Mouse (Mus musculus) heart, adult 2 months (tissue): ENCODE results near the gene Rps6kb1. TPM values are rescaled to one million over a fixed set of nuclear protein-coding genes. Genes with fewer than 3 reads are reported as not detected.

Source experiments
- DNase-seq, 2 experiments: peaks; one replicate each; pipeline ENCODE4 v3.0.0; 2021
- H3K27ac ChIP-seq: fragments of 200-600 bp; 2 replicates; pipeline ENCODE4 v1.8.1; 2022
- H3K27me3 ChIP-seq: fragments of 200-500 bp; 2 replicates; pipeline ENCODE4 v1.6.1; 2012; ENCODE audit warnings: mild to moderate bottlenecking, low read length, inconsistent platforms, mixed read lengths; ENCODE audit not compliant: control insufficient read depth, insufficient read depth
- H3K36me3 ChIP-seq: fragments of 200-500 bp; 2 replicates; pipeline ENCODE4 v1.6.1; 2012; ENCODE audit warnings: low read length, inconsistent platforms; ENCODE audit not compliant: control insufficient read depth, insufficient read depth
- H3K4me1 ChIP-seq: fragments of 200-500 bp; 2 replicates; pipeline ENCODE4 v1.6.1; 2011; ENCODE audit warnings: low read length; ENCODE audit not compliant: control insufficient read depth, insufficient read depth
- H3K4me3 ChIP-seq: fragments of 200-600 bp; 2 replicates; pipeline ENCODE4 v1.8.1; 2022
- H3K79me2 ChIP-seq: fragments of 200-500 bp; replicated peaks from 2 replicates; pipeline ENCODE4 v1.6.1; 2012; ENCODE audit warnings: mild to moderate bottlenecking, inconsistent platforms, low read length, moderate library complexity, mixed read lengths; ENCODE audit not compliant: control insufficient read depth, insufficient read depth
- H3K9ac ChIP-seq: fragments of 200-500 bp; 2 replicates; pipeline ENCODE4 v1.6.1; 2012; ENCODE audit warnings: low read depth, mild to moderate bottlenecking, control low read depth, inconsistent platforms, low read length, mixed read lengths
- CTCF ChIP-seq: fragments of 200-600 bp; IDR thresholded peaks from 2 replicates; pipeline ENCODE4 v1.8.1; 2022; ENCODE audit warnings: antibody characterized with exemption, mild to moderate bottlenecking, moderate library complexity
- EP300 ChIP-seq: fragments of 200-500 bp; IDR thresholded peaks from 2 replicates; pipeline ENCODE4 v1.6.1; 2011; ENCODE audit warnings: low read depth, low read length, control low read depth; ENCODE audit not compliant: insufficient read depth
- POLR2A ChIP-seq: fragments of 200-500 bp; IDR thresholded peaks from 2 replicates; pipeline ENCODE4 v1.6.1; 2011; ENCODE audit warnings: mild to moderate bottlenecking, low read depth, low read length, control low read depth; ENCODE audit not compliant: insufficient read depth
- WGBS: fragments of 180-500 bp; shearing (Covaris S2); methylation state at CpG from one replicate; pipeline ENCODE4 v1.1.7; 2018; 5-methylcytosine and 5-hydroxymethylcytosine counted together
- intact Hi-C: fragments of 180-260 bp; cut with DNase I; formaldehyde crosslinking; loops from one replicate; pipeline ENCODE4 v1.15.1; 2025
- polyA plus RNA-seq: library from polyadenylated mRNA; depleted of rRNA; stranded (reverse); fragments of >200 nt; gene quantifications from 2 replicates; pipeline ENCODE4 v1.2.3, GENCODE M21; 2012
- total RNA-seq, 2 experiments: library from RNA; stranded (reverse); gene quantifications; 2 replicates each; pipeline ENCODE4 v1.2.3; 2021

Gene Rps6kb1
- total and polyA plus RNA-seq, 3 experiments = 6.4 to 22.4 (median 18.3) TPM

DNA sequence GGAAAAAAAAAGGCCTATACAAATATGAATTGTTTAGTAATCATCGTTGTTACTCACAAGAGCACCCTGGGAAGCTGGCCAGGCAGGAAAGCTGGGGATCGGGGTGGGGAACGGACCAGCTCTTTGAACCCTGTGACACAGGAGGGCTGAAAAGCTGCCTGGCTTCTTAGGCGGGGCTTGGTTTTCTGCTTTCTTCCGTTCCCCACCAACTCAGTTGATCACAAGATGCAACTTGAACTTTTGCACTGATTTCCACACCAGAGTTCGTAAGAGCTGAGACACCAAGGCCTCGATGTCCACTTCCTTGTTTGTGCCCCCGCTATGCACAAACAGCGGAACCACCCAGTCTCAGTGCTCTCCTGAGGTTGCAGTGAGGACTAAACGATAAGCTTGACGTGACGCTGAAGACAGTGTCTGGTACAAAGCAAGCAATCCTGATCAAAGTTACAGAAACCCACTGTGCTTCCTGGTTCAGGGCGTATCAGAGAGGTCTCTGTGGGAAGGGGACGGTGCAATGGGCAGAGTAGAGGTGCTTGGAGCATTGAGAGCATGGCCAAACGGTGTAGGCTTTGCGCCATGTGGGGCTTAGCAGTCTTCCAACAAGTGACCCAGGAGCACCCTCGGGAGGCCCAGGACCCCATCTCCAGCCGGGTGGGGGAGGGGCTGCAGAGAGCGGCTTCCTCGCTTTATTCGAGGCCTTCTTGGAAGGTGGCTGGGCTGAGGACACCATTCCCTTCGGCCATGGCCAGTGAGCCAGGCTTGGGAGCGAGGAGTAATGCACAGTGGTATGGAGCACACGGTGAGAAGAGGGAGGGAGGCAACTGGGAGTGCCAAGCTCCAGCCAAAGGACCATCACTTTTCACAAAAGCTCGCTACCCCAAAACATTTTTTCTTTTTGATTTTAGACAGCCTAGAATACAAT, 34.5 kb upstream of the Rps6kb1 start:
- H3K9ac ChIP-seq = 0 out of 2 replicates have a peak overlapping the region, but pooled peaks have one; percentile 15
- 45% methylated on average over 25 of the region's 25 CpGs for WGBS

DNA sequence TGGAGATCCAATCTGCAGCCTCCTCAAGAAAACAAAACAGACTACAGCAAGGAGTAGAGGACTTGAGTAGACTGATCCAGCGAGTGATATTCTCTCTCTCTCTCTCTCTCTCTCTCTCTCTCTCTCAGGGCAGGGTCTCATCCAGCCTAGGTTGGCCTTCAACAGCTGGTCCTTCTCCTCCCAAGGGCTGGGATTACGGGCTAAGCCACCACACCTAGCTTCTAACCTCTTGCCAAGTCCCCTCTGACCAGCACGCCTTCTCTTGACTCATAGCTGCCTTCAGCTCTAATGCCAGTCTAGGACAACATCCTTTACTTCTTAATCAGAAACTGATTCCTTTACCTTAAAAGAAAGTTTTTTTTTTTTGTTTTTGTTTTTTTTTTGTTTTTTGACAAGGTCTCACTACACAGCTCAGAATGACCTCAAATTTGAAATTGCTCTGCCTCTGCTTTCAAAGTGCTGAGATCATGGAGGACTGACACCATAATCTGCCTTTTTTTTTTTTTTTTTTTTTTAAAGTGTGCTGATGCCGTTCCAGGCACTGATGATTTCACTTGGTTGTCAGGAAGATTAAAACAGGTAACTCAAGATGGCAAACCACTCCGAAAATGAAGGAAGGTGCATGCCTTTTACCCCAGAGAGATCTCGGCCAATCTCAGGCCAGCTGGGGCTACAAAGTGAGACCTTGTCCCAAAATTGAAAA, 33.7 kb upstream of the Rps6kb1 start:
- Histone ChIP-seq H3K27me3 (no peaks in the 10 kb centered on the region), H3K79me2 (no peaks in the 10 kb centered on the region), H3K36me3 (no peaks in the 10 kb centered on the region), H3K9ac (no peak overlapping the region), H3K4me1 (peaks cover 31% of the 10 kb centered on the region), H3K4me3 (no peak overlapping the region), H3K27ac (peak overlapping the region; percentile 97)
- intact Hi-C loops = no loop called here
- TF ChIP-seq CTCF (no peak), EP300 (no peak), POLR2A (no peak)
- 52% methylated on average over 6 of the region's 6 CpGs for WGBS
- no peak for DNase-seq

More for the DNA sequence above, 34.5 kb upstream of the Rps6kb1 start:
- intact Hi-C loops = no loop called here
- TF ChIP-seq EP300 (0 out of 2 replicates have a peak, but pooled peaks have one; percentile 53), POLR2A (0 out of 2 replicates have a peak, but pooled peaks have one; percentile 53), CTCF (no peak)
- H3K27ac ChIP-seq = peak overlapping the region; percentile 97
- H3K36me3 ChIP-seq = no peaks in the 10 kb centered on the region
- no peaks in the 10 kb centered on the region for H3K79me2 ChIP-seq
- H3K27me3 ChIP-seq = no peaks in the 10 kb centered on the region
- H3K4me3 ChIP-seq = peak overlapping the region; percentile 3; the same call in 1 of the 2 replicates
- peaks cover 31% of the 10 kb centered on the region for H3K4me1 ChIP-seq
- peak; percentile 73 to 85 for DNase-seq

DNA sequence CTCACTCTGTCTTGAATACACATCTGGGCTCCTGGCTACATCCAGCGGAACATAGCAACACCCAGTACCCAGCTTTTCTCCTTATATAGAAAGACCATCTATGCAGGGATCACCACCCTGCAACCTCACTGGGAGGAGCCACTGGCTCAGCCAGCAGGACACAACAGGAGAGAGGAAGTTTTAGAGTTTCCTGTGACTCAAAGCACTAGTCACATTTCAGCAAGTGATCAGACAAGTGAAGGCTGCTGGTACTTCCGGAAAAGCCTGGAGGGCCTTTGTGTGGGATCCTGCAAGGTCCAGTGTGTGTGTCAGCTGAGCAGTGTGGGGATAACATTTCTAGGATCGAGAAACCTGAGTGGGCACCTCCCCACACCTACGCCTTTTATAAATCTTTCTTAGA, 32.6 kb upstream of the Rps6kb1 start:
- Histone ChIP-seq H3K9ac (no peak overlapping the region), H3K79me2 (no peaks in the 10 kb centered on the region), H3K27ac (peak overlapping the region; percentile 97), H3K4me3 (no peak overlapping the region), H3K36me3 (no peaks in the 10 kb centered on the region), H3K4me1 (peaks cover 31% of the 10 kb centered on the region), H3K27me3 (no peaks in the 10 kb centered on the region)
- intact Hi-C loops = no loop called here
- DNase-seq = peak in 1 of 2 experiments; percentile 73
- WGBS = 38% methylated on average over 4 of the region's 4 CpGs
- no peak for TF ChIP-seq CTCF
- TF ChIP-seq EP300 = 0 out of 2 replicates have a peak, but pooled peaks have one; percentile 54
- TF ChIP-seq POLR2A = peak; percentile 63

DNA sequence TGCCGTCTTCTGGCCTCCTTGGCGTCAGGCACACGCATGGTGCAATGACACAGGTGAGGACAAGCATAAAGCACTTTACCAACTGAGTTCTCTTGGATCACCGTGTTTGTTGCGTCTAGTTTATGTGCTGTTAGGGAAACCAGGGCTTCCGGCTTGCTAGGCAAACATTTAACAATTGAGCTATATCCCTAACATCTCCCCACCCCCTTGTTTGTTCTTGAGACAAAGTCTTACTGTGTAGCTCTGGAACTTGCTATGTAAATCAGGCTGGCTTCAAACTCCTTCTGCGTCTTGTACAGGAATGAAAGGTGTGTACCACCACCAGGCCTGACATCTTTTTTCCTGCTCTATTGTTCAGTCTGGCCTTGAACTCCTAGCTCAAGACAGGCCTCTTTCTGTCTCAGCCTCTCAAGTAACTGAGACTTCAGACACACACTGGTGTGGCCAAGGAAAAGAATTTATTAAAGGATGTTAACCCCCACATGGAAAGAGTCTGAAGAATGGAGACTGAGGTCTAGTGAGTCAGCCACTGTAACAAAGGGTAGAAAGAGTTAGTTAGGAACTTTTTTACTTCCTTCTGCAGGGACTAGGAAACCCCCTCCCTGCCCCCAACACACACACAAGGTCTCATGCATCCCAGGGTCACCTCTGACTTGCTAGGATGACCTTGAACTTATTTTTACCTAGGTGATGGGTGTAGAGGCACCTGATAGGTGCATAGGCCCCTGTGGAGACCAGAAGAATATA, 31.2 kb upstream of the Rps6kb1 start:
- H3K9ac ChIP-seq = no peak overlapping the region
- H3K36me3 ChIP-seq = no peaks in the 10 kb centered on the region
- H3K4me3 ChIP-seq = no peak overlapping the region
- no peak for DNase-seq
- no peaks in the 10 kb centered on the region for H3K79me2 ChIP-seq
- H3K27me3 ChIP-seq = no peaks in the 10 kb centered on the region
- intact Hi-C loops = no loop called here
- H3K27ac ChIP-seq = no peak overlapping the region
- peaks cover 26% of the 10 kb centered on the region for H3K4me1 ChIP-seq
- WGBS = 78% methylated on average over 7 of the region's 7 CpGs
- TF ChIP-seq POLR2A (no peak), CTCF (no peak), EP300 (no peak)

GRCm38 (mm10) chr11:86574408-86574807, 29.8 kb upstream of the Rps6kb1 start:
- DNase-seq = no peak
- Histone ChIP-seq H3K4me1 (peaks cover 16% of the 10 kb centered on the region), H3K36me3 (no peaks in the 10 kb centered on the region), H3K27me3 (no peaks in the 10 kb centered on the region), H3K27ac (no peak overlapping the region), H3K79me2 (no peaks in the 10 kb centered on the region), H3K9ac (no peak overlapping the region), H3K4me3 (no peak overlapping the region)
- WGBS = 48% methylated on average over 2 of the region's 2 CpGs
- no peak for TF ChIP-seq POLR2A
- TF ChIP-seq EP300 = no peak
- TF ChIP-seq CTCF = no peak
- intact Hi-C loops = loop anchor here (5.0 kb wide), 1 partner anchor 438 kb away; no protein-coding TSS in a partner anchor
